Mouse (Mus musculus) lung, adult 2 months (tissue): Measurements from ENCODE around the gene Pfkfb3.

Experiments
- CTCF ChIP-seq: fragments of 200-500 bp; IDR thresholded peaks from 2 replicates; pipeline ENCODE4 v1.5.1; 2011; ENCODE audit warnings: mild to moderate bottlenecking, low read length, control low read depth; ENCODE audit not compliant: insufficient read depth
- POLR2A ChIP-seq: fragments of 200-500 bp; IDR thresholded peaks from 2 replicates; pipeline ENCODE4 v1.6.1; 2011; ENCODE audit warnings: low read depth, mild to moderate bottlenecking, control low read depth, low read length, borderline replicate concordance; ENCODE audit errors: extremely low read depth

DNA sequence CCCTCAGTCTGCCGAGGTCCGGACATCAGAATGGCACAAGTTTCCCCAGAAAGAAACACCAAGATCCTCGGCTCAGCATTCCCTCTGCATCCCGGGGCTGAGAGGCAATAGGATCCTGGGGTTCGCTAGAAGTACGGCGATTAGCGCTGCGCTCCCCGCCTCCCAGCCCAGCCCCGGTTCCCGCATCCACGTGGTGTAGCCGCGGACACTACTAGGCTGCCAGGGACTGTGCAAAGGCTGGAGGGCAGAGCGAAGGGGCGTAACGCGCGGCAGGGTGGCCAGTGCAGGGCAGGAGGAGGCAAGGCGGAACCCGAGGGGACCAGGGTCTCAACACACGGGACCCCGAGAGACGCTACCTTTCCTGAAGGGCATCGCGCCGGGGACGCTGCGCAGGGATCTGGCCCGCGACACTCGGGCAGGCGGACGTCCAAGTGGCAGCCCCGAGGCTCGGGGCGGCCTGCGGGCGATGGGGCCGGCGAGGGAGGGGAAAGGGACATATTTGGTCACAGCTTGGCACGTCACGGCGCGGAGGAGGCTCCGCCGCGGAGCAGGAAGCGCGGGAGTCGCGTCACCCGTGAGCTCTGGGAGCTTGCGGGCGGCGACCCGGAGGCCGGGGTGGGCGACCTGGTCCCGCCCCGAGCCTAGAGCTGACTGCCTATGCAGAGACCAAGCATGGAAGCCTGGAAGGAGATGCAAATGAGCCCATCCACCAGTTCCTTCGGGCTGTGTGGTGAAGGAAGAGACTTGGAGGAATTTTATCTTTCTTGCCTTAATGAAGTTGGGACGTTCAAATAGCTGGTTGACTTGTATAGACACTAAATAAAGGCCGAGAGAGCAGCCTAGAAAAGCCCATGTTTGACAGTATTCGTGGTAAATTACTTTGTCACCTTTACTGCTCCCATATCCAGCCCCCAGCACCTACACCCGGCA, at the start of gene Pfkfb3:
- TF ChIP-seq CTCF, result no peak
- TF ChIP-seq POLR2A, result no peak
